In genomic region chr11:52273942-52274330, GRCm38 (mm10) we compare ENCODE assay signal across 24 mouse cellular contexts. TPM values are rescaled to one million over a fixed set of nuclear protein-coding genes. Genes with fewer than 3 reads are reported as not detected.
DNase-seq lines count a peak whose midpoint lies in the region; ATAC-seq and TF ChIP-seq lines count a peak whose summit lies in the region.
"Had no signal": no experiment of that assay in that cellular context is flagged by ENCODE, and none has a peak within 500 bp of the region (broad histone marks: within the 10 kb centered on the region; RNA-seq: fewer than 3 reads in every experiment).

No protein-coding gene starts in this region.

- 86% methylated on average over 4 of the region's 4 CpGs for WGBS in hindbrain, postnatal 0 days
- WGBS in hindbrain, embryonic 16.5 days, result 91% methylated on average over 4 of the region's 4 CpGs
- WGBS in thymus, adult 2 months, result 25% methylated on average over 4 of the region's 4 CpGs

- H3K27me3 ChIP-seq in hindbrain, postnatal 0 days (ENCODE audit: insufficient read depth, low read length), result no peaks in the 10 kb centered on the region
- no peaks in the 10 kb centered on the region for H3K27me3 ChIP-seq in hindbrain, embryonic 16.5 days (replicated peaks; ENCODE audit: control insufficient read depth, insufficient read depth, low read length)
- H3K27me3 ChIP-seq in thymus, adult 2 months (ENCODE audit: control insufficient read depth, insufficient read depth, low read length), result no peaks in the 10 kb centered on the region
- H3K27me3 ChIP-seq: forebrain, embryonic 13.5 days; kidney, embryonic 15.5 days; limb, embryonic 12.5 days had no signal

- H3K4me1 ChIP-seq in hindbrain, postnatal 0 days (ENCODE audit: insufficient read depth, low read length), result peaks cover 10% of the 10 kb centered on the region
- no peaks in the 10 kb centered on the region; the same call in 1 of the 2 replicates for H3K4me1 ChIP-seq in hindbrain, embryonic 16.5 days (ENCODE audit: control insufficient read depth, insufficient read depth, low read depth, low read length)
- peaks cover 51% of the 10 kb centered on the region for H3K4me1 ChIP-seq in thymus, adult 2 months (replicated peaks; ENCODE audit: control insufficient read depth, insufficient read depth, low read length)
- H3K4me1 ChIP-seq: forebrain, embryonic 13.5 days had no signal

- no peak for ATAC-seq in hindbrain, postnatal 0 days
- ATAC-seq in hindbrain, embryonic 16.5 days, result no peak
- ATAC-seq: forebrain, embryonic 13.5 days; liver, postnatal 0 days had no signal

- H3K4me2 ChIP-seq in hindbrain, postnatal 0 days (ENCODE audit: low read depth, low read length), result no peak overlapping the region
- H3K4me2 ChIP-seq in hindbrain, embryonic 16.5 days (ENCODE audit: low read length), result no peak overlapping the region
- H3K4me2 ChIP-seq: embryonic facial prominence, embryonic 12.5 days; forebrain, embryonic 13.5 days; heart, embryonic 11.5 days; hindbrain, embryonic 14.5 days; kidney, embryonic 15.5 days; limb, embryonic 12.5 days; liver, embryonic 11.5 days; midbrain, embryonic 11.5 days had no signal

- H3K9ac ChIP-seq in hindbrain, postnatal 0 days (replicated peaks; ENCODE audit: low read length), result no peak overlapping the region
- H3K9ac ChIP-seq in hindbrain, embryonic 16.5 days (ENCODE audit: low read depth, low read length), result no peak overlapping the region
- H3K9ac ChIP-seq: embryonic facial prominence, embryonic 12.5 days; forebrain, embryonic 13.5 days; hindbrain, embryonic 14.5 days; kidney, embryonic 15.5 days; limb, embryonic 12.5 days; liver, postnatal 0 days had no signal

- no peaks in the 10 kb centered on the region for H3K9me3 ChIP-seq in hindbrain, postnatal 0 days (ENCODE audit: low read length)
- no peaks in the 10 kb centered on the region for H3K9me3 ChIP-seq in hindbrain, embryonic 16.5 days (ENCODE audit: control insufficient read depth, low read length)
- H3K9me3 ChIP-seq: embryonic facial prominence, embryonic 12.5 days; forebrain, embryonic 13.5 days; kidney, embryonic 15.5 days; limb, embryonic 12.5 days had no signal

- TF ChIP-seq CTCF in hindbrain, postnatal 0 days (IDR thresholded peaks at IDR 0.05; ENCODE audit: low read depth), result no peak
- TF ChIP-seq CTCF in thymus, adult 2 months (IDR thresholded peaks at IDR 0.05; ENCODE audit: borderline replicate concordance, control insufficient read depth, extremely low read depth, insufficient read depth, low read length, poor library complexity), result no peak

- DNase-seq in hindbrain, postnatal 0 days (ENCODE audit: low spot score), result no peak
- DNase-seq in thymus, adult 2 months, result peak; percentile 42
- DNase-seq in thymus, postnatal 0 days (ENCODE audit: low spot score), result no peak
- DNase-seq in induced T-regulatory cell, adult 2 months (ENCODE audit: low read depth), result peak; percentile 81
- no peak for DNase-seq in ovary, postnatal 10 days (ENCODE audit: low spot score)
- no peak for DNase-seq in MN1 (ENCODE audit: low spot score)
- DNase-seq: B cell, adult 2 months; cerebellum, adult 11-12 months; kidney, adult 11 months; liver, postnatal 0 days; retina, postnatal 1 day; right cerebral cortex, postnatal 25 days; spleen, adult 18-20 months had no signal

- no peaks in the 10 kb centered on the region for H3K36me3 ChIP-seq in hindbrain, postnatal 0 days (ENCODE audit: insufficient read depth, low read length)
- no peaks in the 10 kb centered on the region for H3K36me3 ChIP-seq in hindbrain, embryonic 16.5 days (ENCODE audit: control insufficient read depth, insufficient read depth, low read length)
- H3K36me3 ChIP-seq in thymus, adult 2 months (ENCODE audit: control insufficient read depth, insufficient read depth, low read length), result peaks cover 96% of the 10 kb centered on the region
- H3K36me3 ChIP-seq: embryonic facial prominence, embryonic 12.5 days had no signal

- 0 out of 2 replicates have a peak overlapping the region, but pooled peaks have one; percentile 26 for H3K27ac ChIP-seq in hindbrain, postnatal 0 days
- no peak overlapping the region for H3K27ac ChIP-seq in hindbrain, embryonic 16.5 days (ENCODE audit: low read depth, low read length)
- H3K27ac ChIP-seq in thymus, adult 2 months (ENCODE audit: control insufficient read depth, insufficient read depth, low read length), result peak overlapping the region; percentile 96
- H3K27ac ChIP-seq: embryonic facial prominence, embryonic 12.5 days; forebrain, embryonic 13.5 days; gastrocnemius, adult 2 months; hindbrain, embryonic 14.5 days; kidney, embryonic 15.5 days; limb, embryonic 12.5 days had no signal

- H3K4me3 ChIP-seq in hindbrain, postnatal 0 days (ENCODE audit: low read length), result no peak overlapping the region
- H3K4me3 ChIP-seq in hindbrain, embryonic 16.5 days (ENCODE audit: low read length), result no peak overlapping the region
- H3K4me3 ChIP-seq in thymus, adult 2 months (ENCODE audit: control insufficient read depth, insufficient read depth, low read length), result peak overlapping the region; percentile 90
- H3K4me3 ChIP-seq: embryonic facial prominence, embryonic 12.5 days; erythroblast, embryonic 14.5 days; forebrain, embryonic 13.5 days; gastrocnemius, adult 2 months; kidney, embryonic 15.5 days; limb, embryonic 12.5 days had no signal

- TF ChIP-seq POLR2A in thymus, adult 2 months (IDR thresholded peaks at IDR 0.05; ENCODE audit: control insufficient read depth, extremely low read depth, insufficient read depth, low read length, poor library complexity), result no peak

RNA-seq across cellular contexts. Expression of gene Tcf7, which starts 8.9 kb away (rescaled TPM):
- total RNA-seq in hindbrain, postnatal 0 days (2014; rRNA removed), result 2.2 and 3.3 TPM in 2 replicates
- 3.3 and 4.3 TPM in 2 replicates for polyA plus RNA-seq in hindbrain, postnatal 0 days (2015; fragmentation: Nextera tagmentation; extraction: Ambion mirVana)
- polyA plus RNA-seq in hindbrain, embryonic 16.5 days (2015; fragmentation: Nextera tagmentation; extraction: Ambion mirVana), result 1.2 and 3.1 TPM in 2 replicates
- polyA plus RNA-seq in thymus, adult 2 months (2012; rRNA removed), result 2,910 and 3,273 TPM in 2 replicates
- 1,084 and 1,272 TPM in 2 replicates for polyA plus RNA-seq in thymus, postnatal 0 days (2015; fragmentation: Nextera tagmentation; extraction: Ambion mirVana)

RNA-seq across cellular contexts. Expression of gene Skp1a, which starts 42.1 kb away (rescaled TPM):
- 320 and 370 TPM in 2 replicates for total RNA-seq in hindbrain, postnatal 0 days (2014; rRNA removed)
- 1,108 and 1,162 TPM in 2 replicates for polyA plus RNA-seq in hindbrain, postnatal 0 days (2015; fragmentation: Nextera tagmentation; extraction: Ambion mirVana)
- 1,003 and 1,005 TPM in 2 replicates for polyA plus RNA-seq in hindbrain, embryonic 16.5 days (2015; fragmentation: Nextera tagmentation; extraction: Ambion mirVana)
- polyA plus RNA-seq in thymus, adult 2 months (2012; rRNA removed), result 35.1 and 35.9 TPM in 2 replicates
- 1,041 and 1,103 TPM in 2 replicates for polyA plus RNA-seq in thymus, postnatal 0 days (2015; fragmentation: Nextera tagmentation; extraction: Ambion mirVana)

Comparison
In these comparisons a context has a peak if more than half of its experiments do, and no peak if none do; other contexts are left out.
1. DNase-seq: peak in thymus, adult 2 months (single experiment) and induced T-regulatory cell, adult 2 months (single experiment); none in hindbrain, postnatal 0 days (single experiment), thymus, postnatal 0 days (single experiment), ovary, postnatal 10 days (single experiment) and MN1 (single experiment).
2. RNA of gene Skp1a, which starts 42.1 kb away (polyA plus RNA-seq): 1,108 to 1,162 TPM in hindbrain, postnatal 0 days, 1,041 to 1,103 TPM in thymus, postnatal 0 days and 1,003 to 1,005 TPM in hindbrain, embryonic 16.5 days; 35.1 to 35.9 TPM in thymus, adult 2 months; every median in the first group is over 10 times any median in the second.
3. RNA of gene Tcf7, which starts 8.9 kb away (polyA plus RNA-seq): 2,910 to 3,273 TPM in thymus, adult 2 months and 1,084 to 1,272 TPM in thymus, postnatal 0 days; 3.3 to 4.3 TPM in hindbrain, postnatal 0 days and 1.2 to 3.1 TPM in hindbrain, embryonic 16.5 days; every median in the first group is over 100 times any median in the second.